Mouse (Mus musculus) thymus, adult 2 months (tissue): ENCODE data around the gene Tnip3. TPM values are rescaled to one million over a fixed set of nuclear protein-coding genes. Genes with fewer than 3 reads are reported as not detected.

Source experiments
- DNase-seq: peaks from one replicate; pipeline ENCODE4 v3.0.0; 2021
- H3K27ac ChIP-seq: fragments of 200-500 bp; 2 replicates; pipeline ENCODE4 v1.5.1; 2012; ENCODE audit warnings: low read length, control low read depth; ENCODE audit not compliant: control insufficient read depth, insufficient read depth
- H3K27me3 ChIP-seq: fragments of 200-500 bp; 2 replicates; pipeline ENCODE4 v1.6.1; 2012; ENCODE audit warnings: mild to moderate bottlenecking, low read length, moderate library complexity, mixed read lengths; ENCODE audit not compliant: control insufficient read depth, insufficient read depth
- H3K36me3 ChIP-seq: fragments of 200-500 bp; 2 replicates; pipeline ENCODE4 v1.6.1; 2012; ENCODE audit warnings: mild to moderate bottlenecking, low read length, moderate library complexity; ENCODE audit not compliant: control insufficient read depth, insufficient read depth
- H3K4me1 ChIP-seq: fragments of 200-500 bp; replicated peaks from 2 replicates; pipeline ENCODE4 v1.6.1; 2012; ENCODE audit warnings: low read length; ENCODE audit not compliant: control insufficient read depth, insufficient read depth
- H3K4me3 ChIP-seq: fragments of 200-500 bp; 2 replicates; pipeline ENCODE4 v1.5.1; 2012; ENCODE audit warnings: mild to moderate bottlenecking, low read length, control low read depth, moderate library complexity; ENCODE audit not compliant: control insufficient read depth, insufficient read depth
- CTCF ChIP-seq: fragments of 200-500 bp; IDR thresholded peaks from 2 replicates; pipeline ENCODE4 v1.5.1; 2012; ENCODE audit warnings: mild to moderate bottlenecking, control low read depth, low read length, moderate library complexity, borderline replicate concordance; ENCODE audit not compliant: control insufficient read depth, poor library complexity, insufficient read depth; ENCODE audit errors: extremely low read depth
- POLR2A ChIP-seq: fragments of 200-500 bp; IDR thresholded peaks from 2 replicates; pipeline ENCODE4 v1.6.1; 2012; ENCODE audit warnings: mild to moderate bottlenecking, low read length, control low read depth, moderate library complexity; ENCODE audit not compliant: control insufficient read depth, poor library complexity, insufficient read depth; ENCODE audit errors: extremely low read depth
- WGBS: fragments of 180-500 bp; shearing (Covaris S2); methylation state at CpG from one replicate; pipeline ENCODE4 v1.1.7; 2018; 5-methylcytosine and 5-hydroxymethylcytosine counted together
- polyA plus RNA-seq: library from polyadenylated mRNA; depleted of rRNA; stranded (reverse); fragments of >200 nt; gene quantifications from 2 replicates; pipeline ENCODE4 v1.2.3, GENCODE M21; 2012; rRNA removed

The Tnip3 gene
- polyA plus RNA-seq, result 0.88 and 1.8 TPM in 2 replicates

DNA sequence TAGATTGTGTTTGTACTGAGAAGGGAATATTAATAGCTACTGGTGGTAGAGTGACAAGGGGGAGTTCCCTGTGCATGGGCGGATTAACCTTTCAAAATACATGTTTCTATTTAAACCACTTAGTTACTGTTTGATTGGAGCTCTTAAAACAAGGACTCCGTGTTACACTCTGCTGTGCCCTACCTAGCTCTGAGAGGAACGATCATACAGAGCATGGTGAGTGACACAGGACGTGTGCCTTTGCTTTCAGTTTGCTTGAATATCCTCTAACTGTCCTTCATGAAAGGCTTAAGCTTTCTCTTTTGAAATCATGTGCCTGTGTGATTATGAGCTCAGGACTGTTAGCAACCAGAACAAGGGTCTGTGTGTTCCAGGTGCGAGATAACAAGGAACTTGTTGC lies at the start of gene Tnip3:
Gene Tnip3 (plus strand): TSS at position 122 of the 400 bp plus-strand sequence.
- DNase-seq, result no peak
- Histone ChIP-seq H3K4me1 (no peaks in the 10 kb centered on the region), H3K4me3 (no peak within 1 kb of the TSS), H3K27me3 (no peaks in the 10 kb centered on the region), H3K36me3 (no peaks in the 10 kb centered on the region), H3K27ac (no peak within 1 kb of the TSS)
- TF ChIP-seq CTCF, result no peak
- TF ChIP-seq POLR2A, result no peak
- 17% methylated on average over 5 of the region's 5 CpGs for WGBS

DNA sequence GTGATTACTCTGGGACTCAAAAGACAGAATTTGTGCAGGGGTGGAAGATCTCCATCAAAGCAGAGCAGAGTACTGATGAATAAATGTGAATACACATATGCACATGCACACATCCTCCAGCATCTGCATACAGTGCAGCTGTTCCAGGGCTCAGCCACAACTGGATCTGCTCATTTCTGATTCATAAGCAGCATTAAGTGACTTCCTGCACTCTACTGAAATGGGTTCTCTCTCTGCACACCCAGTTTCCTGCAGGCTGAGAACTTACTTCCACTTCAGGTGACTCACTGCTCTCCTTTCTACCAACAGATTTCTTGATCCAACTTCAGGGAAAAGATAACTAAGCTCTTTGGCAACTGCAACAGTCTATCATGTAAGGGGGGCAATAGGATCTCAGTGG lies 26.3 kb upstream of the Tnip3 start:
- no peak overlapping the region for H3K4me3 ChIP-seq
- H3K4me1 ChIP-seq, result no peaks in the 10 kb centered on the region
- no peaks in the 10 kb centered on the region for H3K27me3 ChIP-seq
- no peak overlapping the region for H3K27ac ChIP-seq
- DNase-seq, result no peak
- TF ChIP-seq CTCF (no peak), POLR2A (no peak)
- H3K36me3 ChIP-seq, result no peaks in the 10 kb centered on the region

DNA sequence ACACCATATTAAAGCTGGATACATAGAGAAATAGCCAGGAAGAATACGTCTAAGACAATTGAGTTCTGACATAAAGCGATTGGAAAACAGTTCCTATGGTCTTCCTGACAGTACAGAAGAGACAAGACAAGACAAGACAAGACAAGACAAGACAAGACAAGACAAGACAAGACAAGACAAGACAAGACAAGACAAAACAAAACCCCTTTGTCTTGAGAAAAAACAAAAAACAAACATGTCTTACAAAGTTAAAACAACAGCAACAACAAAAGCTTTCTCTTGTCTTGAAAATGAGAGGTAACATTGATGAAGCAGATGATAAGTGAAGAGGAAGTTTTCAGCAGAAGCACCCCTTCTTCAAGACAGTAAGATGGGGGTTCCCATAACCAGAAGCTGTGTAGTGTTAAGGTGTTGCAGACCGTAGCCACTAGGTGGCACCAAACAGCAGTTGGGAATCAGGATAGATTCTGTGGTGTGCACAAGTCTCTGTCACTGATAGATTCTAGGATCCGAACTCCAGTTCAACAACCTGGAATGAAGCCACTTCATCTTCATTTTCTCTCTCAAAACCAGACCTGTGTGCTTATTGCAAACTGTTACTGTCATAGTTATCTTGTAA lies 15.0 kb upstream of the Tnip3 start:
- Histone ChIP-seq H3K36me3 (no peaks in the 10 kb centered on the region), H3K27me3 (no peaks in the 10 kb centered on the region), H3K4me3 (no peak overlapping the region), H3K27ac (no peak overlapping the region), H3K4me1 (no peaks in the 10 kb centered on the region)
- DNase-seq, result peak; percentile 76
- TF ChIP-seq POLR2A (no peak), CTCF (no peak)
- 48% methylated on average over 4 of the region's 4 CpGs for WGBS

DNA sequence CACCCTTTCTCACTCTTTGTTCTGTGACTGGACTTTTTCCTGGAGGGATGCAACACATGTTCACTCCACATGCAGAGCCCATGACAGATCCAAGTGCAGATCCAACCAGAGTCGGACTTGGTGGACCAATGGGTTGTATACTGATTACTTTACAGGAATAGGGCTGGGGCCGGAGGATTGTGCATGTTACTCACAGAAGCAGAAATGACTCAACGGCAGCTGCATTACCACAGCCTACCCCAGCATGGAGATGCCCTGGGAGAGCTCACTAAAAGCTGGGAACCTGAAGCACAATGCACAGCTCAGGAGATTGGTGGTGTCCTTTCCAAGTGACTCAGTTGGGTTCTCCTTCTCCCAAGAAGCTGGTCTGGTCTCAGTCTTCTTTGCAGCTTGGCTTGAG lies 11.3 kb upstream of the Tnip3 start:
- Histone ChIP-seq H3K27me3 (no peaks in the 10 kb centered on the region), H3K4me1 (no peaks in the 10 kb centered on the region; the same call in 1 of the 2 replicates), H3K4me3 (no peak overlapping the region), H3K36me3 (no peaks in the 10 kb centered on the region), H3K27ac (no peak overlapping the region)
- 96% methylated on average over 3 of the region's 3 CpGs for WGBS
- no peak for DNase-seq
- no peak for TF ChIP-seq POLR2A
- TF ChIP-seq CTCF, result no peak

DNA sequence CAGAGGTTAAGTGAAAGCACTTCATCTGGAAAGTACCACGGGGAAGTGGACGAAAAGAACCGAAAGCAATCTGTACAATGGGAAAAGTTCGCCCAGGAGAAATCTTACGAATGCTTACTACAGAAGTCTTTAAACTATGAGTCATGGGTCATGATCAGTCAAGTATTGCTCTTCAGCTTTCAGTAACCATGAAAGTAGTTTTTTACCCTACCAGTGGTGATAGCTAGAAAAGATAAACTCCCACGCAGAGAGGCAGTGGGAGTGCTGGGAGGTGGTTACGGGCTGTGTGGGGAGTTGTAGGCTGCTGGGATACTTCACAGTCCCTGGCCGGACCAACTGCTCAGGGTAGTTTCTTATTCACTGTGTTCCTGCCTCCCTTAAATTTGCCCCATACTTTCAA lies 8.4 kb upstream of the Tnip3 start:
- 92% methylated on average over 8 of the region's 8 CpGs for WGBS
- H3K4me3 ChIP-seq, result no peak overlapping the region
- TF ChIP-seq CTCF, result no peak
- no peak for TF ChIP-seq POLR2A
- H3K36me3 ChIP-seq, result no peaks in the 10 kb centered on the region
- H3K27me3 ChIP-seq, result no peaks in the 10 kb centered on the region
- DNase-seq, result no peak
- H3K27ac ChIP-seq, result no peak overlapping the region
- H3K4me1 ChIP-seq, result no peaks in the 10 kb centered on the region; the same call in 1 of the 2 replicates

DNA sequence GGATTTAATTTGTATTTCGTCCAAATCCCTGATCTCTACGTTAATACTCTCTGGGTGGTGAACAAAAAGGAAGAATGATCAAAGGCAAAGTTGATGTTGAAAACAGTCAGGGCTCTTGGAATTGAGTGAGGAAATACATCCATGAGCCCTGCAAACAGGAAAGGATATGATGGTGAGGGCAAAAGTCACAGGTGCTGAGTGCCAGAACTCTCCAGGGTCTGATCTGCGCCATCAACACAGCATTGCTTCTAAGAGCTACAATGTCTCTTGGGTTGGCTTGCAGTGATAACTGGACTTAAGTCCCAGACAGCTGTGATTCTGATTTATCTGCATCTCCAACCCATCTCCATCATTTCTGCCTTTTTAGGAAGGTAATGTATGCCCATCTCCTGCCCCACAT lies 4.3 kb upstream of the Tnip3 start:
- Histone ChIP-seq H3K27ac (no peak overlapping the region), H3K4me3 (no peak overlapping the region), H3K36me3 (no peaks in the 10 kb centered on the region), H3K27me3 (no peaks in the 10 kb centered on the region), H3K4me1 (no peaks in the 10 kb centered on the region; the same call in 1 of the 2 replicates)
- WGBS, result 97% methylated on average over 3 of the region's 3 CpGs
- TF ChIP-seq POLR2A, result no peak
- TF ChIP-seq CTCF, result no peak
- DNase-seq, result no peak

DNA sequence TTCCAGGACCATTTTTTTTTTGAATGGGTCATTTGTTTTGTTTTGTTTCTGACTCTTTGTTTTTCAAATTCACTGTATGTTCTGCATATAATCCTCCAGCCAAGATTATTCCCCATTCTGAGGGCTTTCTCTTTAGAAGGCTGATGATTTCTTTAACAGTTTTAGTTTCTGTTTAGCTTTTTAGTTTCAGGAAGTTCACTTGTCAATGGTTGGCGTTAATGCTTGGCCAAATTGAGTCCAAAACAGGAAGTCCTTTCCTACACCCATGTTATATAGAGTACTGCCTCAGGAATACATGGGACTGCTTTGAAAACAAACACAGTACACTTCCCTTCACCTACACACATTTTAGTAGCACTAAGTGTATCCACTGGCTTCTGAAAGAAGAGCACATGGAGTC lies 2.8 kb downstream of the Tnip3 start:
- Histone ChIP-seq H3K36me3 (no peaks in the 10 kb centered on the region), H3K4me1 (no peaks in the 10 kb centered on the region), H3K4me3 (no peak overlapping the region), H3K27ac (no peak overlapping the region), H3K27me3 (no peaks in the 10 kb centered on the region)
- WGBS, result 9% methylated on average over 1 of the region's 1 CpGs
- DNase-seq, result no peak
- TF ChIP-seq CTCF, result no peak
- TF ChIP-seq POLR2A, result no peak
